Mouse (Mus musculus): ENCODE results near the gene Zc3h10.
"Not testable (repeated sequence)": the region's sequence is repeated elsewhere in the genome, so short reads cannot be mapped to it uniquely, and the experiment has no call there.

The Zc3h10 gene

GRCm38 (mm10) chr10:128495903-128496302 is 51.7 kb downstream of the Zc3h10 start:
- DNase-seq (ENCODE audit: low spot score) = no peak

- no peak for DNase-seq (ENCODE audit: low spot score)
These were observed 52.3 kb downstream of the Zc3h10 start for GRCm38 (mm10) chr10:128495270-128495669.

- no peak for DNase-seq (ENCODE audit: low spot score)
These were observed 52.8 kb downstream of the Zc3h10 start for GRCm38 (mm10) chr10:128494667-128495245.

- peak; percentile 92 for DNase-seq (ENCODE audit: low spot score)
These were observed 53.6 kb downstream of the Zc3h10 start, which contains the start of gene Myl6 for GRCm38 (mm10) chr10:128493695-128494666. Gene Myl6 (minus strand): TSS chr10:128494145.

- no peak for DNase-seq (ENCODE audit: low spot score)
These were observed 54.3 kb downstream of the Zc3h10 start for GRCm38 (mm10) chr10:128493319-128493694.

- DNase-seq (ENCODE audit: low spot score) = peak; percentile 40
These were observed 54.8 kb downstream of the Zc3h10 start for GRCm38 (mm10) chr10:128492633-128493311.

- DNase-seq (ENCODE audit: low spot score) = not testable (repeated sequence)
These were observed 55.5 kb downstream of the Zc3h10 start for GRCm38 (mm10) chr10:128492051-128492450.

Measured in spleen, adult 12 weeks (tissue).